Mouse (Mus musculus) MEL (cell line): Measurements from ENCODE around the gene Olfr1513. TPM values are rescaled to one million over a fixed set of nuclear protein-coding genes. Genes with fewer than 3 reads are reported as not detected.
A peak's percentile ranks its signal among the peaks of the same experiment; 100 is the strongest.
"Not testable (repeated sequence)": the region's sequence is repeated elsewhere in the genome, so short reads cannot be mapped to it uniquely, and the experiment has no call there.

Experiments used
- DNase-seq: peaks from one replicate; pipeline ENCODE4 v3.0.0; 2011; ENCODE audit warnings: low read depth, low spot score
- H3K27ac ChIP-seq: 2 replicates; pipeline ENCODE4 v1.5.1; 2012; ENCODE audit warnings: low read depth, mild to moderate bottlenecking, control low read depth, low read length, moderate library complexity; ENCODE audit not compliant: control insufficient read depth
- H3K27me3 ChIP-seq, 2 experiments: fragments of 150-350 bp in 1 of 2; sonication (generic) in 1 of 2; 2 replicates each; pipeline ENCODE4 v1.6.1; 2012; ENCODE audit warnings: low read length in 2 of 2, mild to moderate bottlenecking in 2 of 2, improper control_type of control experiment in 1 of 2, moderate library complexity in 1 of 2; ENCODE audit not compliant: insufficient read depth in 2 of 2, control insufficient read depth in 1 of 2
- H3K36me3 ChIP-seq, 2 experiments: 2 replicates each; pipeline ENCODE4 v1.6.1; 2012 to 2014; ENCODE audit warnings: low read length in 2 of 2, improper control_type of control experiment in 1 of 2, inconsistent platforms in 1 of 2, mild to moderate bottlenecking in 1 of 2; ENCODE audit not compliant: insufficient read depth in 2 of 2, control insufficient read depth in 1 of 2
- H3K4me1 ChIP-seq, 2 experiments: fragments of 150-350 bp in 1 of 2; sonication (generic) in 1 of 2; 2 replicates each; pipeline ENCODE4 v1.6.1; 2012; ENCODE audit warnings: low read length in 2 of 2, improper control_type of control experiment in 1 of 2, mild to moderate bottlenecking in 1 of 2; ENCODE audit not compliant: insufficient read depth in 2 of 2, control insufficient read depth in 1 of 2
- H3K4me3 ChIP-seq, 2 experiments: fragments of 150-350 bp in 1 of 2; sonication (generic) in 1 of 2; 2 replicates each; pipeline ENCODE4 v1.5.1; 2012; ENCODE audit warnings: low read depth in 2 of 2, low read length in 2 of 2, mild to moderate bottlenecking in 2 of 2, moderate library complexity in 2 of 2, control low read depth in 1 of 2, improper control_type of control experiment in 1 of 2; ENCODE audit not compliant: control insufficient read depth in 1 of 2, insufficient read depth in 1 of 2
- H3K79me2 ChIP-seq: 2 replicates; pipeline ENCODE4 v1.6.1; 2012; ENCODE audit warnings: mild to moderate bottlenecking, low read length, moderate library complexity; ENCODE audit not compliant: control insufficient read depth, poor library complexity, insufficient read depth
- H3K9ac ChIP-seq: 2 replicates; pipeline ENCODE4 v1.6.1; 2012; ENCODE audit warnings: low read depth, mild to moderate bottlenecking, control low read depth, low read length, moderate library complexity; ENCODE audit not compliant: control insufficient read depth, poor library complexity, severe bottlenecking
- H3K9me3 ChIP-seq: fragments of 150-350 bp; sonication (generic); replicated peaks from 2 replicates; pipeline ENCODE4 v1.6.1; 2012; ENCODE audit warnings: mild to moderate bottlenecking, low read length, improper control_type of control experiment, moderate library complexity; ENCODE audit not compliant: insufficient read depth
- CHD1 ChIP-seq: IDR thresholded peaks from 2 replicates; pipeline ENCODE4 v1.6.1; 2012; ENCODE audit warnings: low read depth, mild to moderate bottlenecking, inconsistent platforms, low read length, improper control_type of control experiment
- CTCF ChIP-seq, 3 experiments: IDR thresholded peaks in 2 of 3; conservative IDR thresholded peaks in 1 of 3; 2 replicates each; pipeline ENCODE4 v1.5.1; 2011 to 2012; ENCODE audit warnings: low read length in 3 of 3, low read depth in 2 of 3, mild to moderate bottlenecking in 2 of 3, improper control_type of control experiment in 1 of 3, inconsistent platforms in 1 of 3, mixed read lengths in 1 of 3, moderate library complexity in 1 of 3; ENCODE audit not compliant: control insufficient read depth in 1 of 3, insufficient read depth in 1 of 3, poor library complexity in 1 of 3, severe bottlenecking in 1 of 3
- ELF1 ChIP-seq: IDR thresholded peaks from 2 replicates; pipeline ENCODE4 v1.6.1; 2014; ENCODE audit warnings: low read depth, mild to moderate bottlenecking, inconsistent platforms, low read length, improper control_type of control experiment, moderate library complexity
- EP300 ChIP-seq, 2 experiments: IDR thresholded peaks; 2 replicates each; pipeline ENCODE4 v1.6.1; 2011; ENCODE audit warnings: improper control_type of control experiment in 2 of 2, low read length in 2 of 2, low read depth in 1 of 2, mild to moderate bottlenecking in 1 of 2
- ETS1 ChIP-seq: IDR thresholded peaks from 2 replicates; pipeline ENCODE4 v1.6.1; 2012; ENCODE audit warnings: low read depth, mild to moderate bottlenecking, inconsistent platforms, low read length, improper control_type of control experiment, moderate library complexity
- GATA1 ChIP-seq: IDR thresholded peaks from 2 replicates; pipeline ENCODE4 v1.6.1; 2011; ENCODE audit warnings: low read depth, low read length, improper control_type of control experiment
- HCFC1 ChIP-seq: IDR thresholded peaks from 2 replicates; pipeline ENCODE4 v1.6.1; 2012; ENCODE audit warnings: low read depth, mild to moderate bottlenecking, inconsistent platforms, low read length, improper control_type of control experiment, moderate library complexity
- JUND ChIP-seq: IDR thresholded peaks from 2 replicates; pipeline ENCODE4 v1.6.1; 2011; ENCODE audit warnings: low read depth, mild to moderate bottlenecking, improper control_type of control experiment, low read length
- KAT2A ChIP-seq: conservative IDR thresholded peaks from 2 replicates; pipeline ENCODE4 v1.6.1; 2012; ENCODE audit warnings: low read depth, low read length, improper control_type of control experiment, inconsistent platforms
- MAFK ChIP-seq: IDR thresholded peaks from 2 replicates; pipeline ENCODE4 v1.6.1; 2011; ENCODE audit warnings: low read depth, mild to moderate bottlenecking, low read length, improper control_type of control experiment, borderline replicate concordance
- MAX ChIP-seq: IDR thresholded peaks from 2 replicates; pipeline ENCODE4 v1.6.1; 2011; ENCODE audit warnings: low read length, improper control_type of control experiment
- MAZ ChIP-seq: IDR thresholded peaks from 2 replicates; pipeline ENCODE4 v1.6.1; 2012; ENCODE audit warnings: low read depth, mild to moderate bottlenecking, inconsistent platforms, low read length, improper control_type of control experiment
- MEF2A ChIP-seq: IDR thresholded peaks from 2 replicates; pipeline ENCODE4 v1.6.1; 2014; ENCODE audit warnings: low read depth, mild to moderate bottlenecking, inconsistent platforms, low read length, improper control_type of control experiment; ENCODE audit not compliant: poor library complexity, insufficient replicate concordance, severe bottlenecking; ENCODE audit errors: extremely low read depth
- MYB ChIP-seq: IDR thresholded peaks from 2 replicates; pipeline ENCODE4 v1.6.1; 2011; ENCODE audit warnings: mild to moderate bottlenecking, low read depth, low read length, improper control_type of control experiment
- MYC ChIP-seq: IDR thresholded peaks from 2 replicates; pipeline ENCODE4 v1.6.1; 2011; ENCODE audit warnings: low read depth, mild to moderate bottlenecking, low read length, improper control_type of control experiment, moderate library complexity
- POLR2A ChIP-seq, 2 experiments: IDR thresholded peaks; 2 replicates each; pipeline ENCODE4 v1.6.1; 2011 to 2012; ENCODE audit warnings: low read length in 2 of 2, mild to moderate bottlenecking in 2 of 2, control low read depth in 1 of 2, improper control_type of control experiment in 1 of 2, low read depth in 1 of 2, moderate library complexity in 1 of 2; ENCODE audit not compliant: control insufficient read depth in 1 of 2, insufficient read depth in 1 of 2, poor library complexity in 1 of 2
- RAD21 ChIP-seq: IDR thresholded peaks from 2 replicates; pipeline ENCODE4 v1.6.1; 2011; ENCODE audit warnings: mild to moderate bottlenecking, low read depth, low read length, improper control_type of control experiment
- RCOR1 ChIP-seq: IDR thresholded peaks from 2 replicates; pipeline ENCODE4 v1.6.1; 2012; ENCODE audit warnings: low read depth, mild to moderate bottlenecking, inconsistent platforms, low read length, improper control_type of control experiment
- SMC3 ChIP-seq: IDR thresholded peaks from 2 replicates; pipeline ENCODE4 v1.6.1; 2011; ENCODE audit warnings: low read depth, low read length, improper control_type of control experiment
- TBP ChIP-seq: IDR thresholded peaks from 2 replicates; pipeline ENCODE4 v1.8.0; 2011; ENCODE audit warnings: low read depth, low read length, improper control_type of control experiment
- UBTF ChIP-seq: IDR thresholded peaks from 2 replicates; pipeline ENCODE4 v1.6.1; 2012; ENCODE audit warnings: low read depth, mild to moderate bottlenecking, inconsistent platforms, low read length, improper control_type of control experiment, moderate library complexity, borderline replicate concordance; ENCODE audit not compliant: insufficient read depth
- USF2 ChIP-seq, 2 experiments: IDR thresholded peaks; 2 replicates each; pipeline ENCODE4 v1.6.1; 2011 to 2012; ENCODE audit warnings: improper control_type of control experiment in 2 of 2, low read length in 2 of 2, borderline replicate concordance in 1 of 2, inconsistent platforms in 1 of 2, low read depth in 1 of 2, mild to moderate bottlenecking in 1 of 2; ENCODE audit not compliant: insufficient read depth in 1 of 2
- ZMIZ1 ChIP-seq: IDR thresholded peaks from 2 replicates; pipeline ENCODE4 v1.6.1; 2012; ENCODE audit warnings: low read depth, mild to moderate bottlenecking, inconsistent platforms, low read length, improper control_type of control experiment, moderate library complexity
- polyA plus RNA-seq, 2 experiments: library from polyadenylated mRNA; stranded (reverse) in 1 of 2; unstranded in 1 of 2; fragments of >175 nt in 1 of 2; fragments of >200 nt in 1 of 2; gene quantifications; 2 replicates each; pipeline versions ENCODE4 v1.2.1 to v1.2.4; 2012; ENCODE audit warnings: low replicate concordance in 2 of 2, low read depth in 1 of 2; ENCODE audit not compliant: insufficient read length in 2 of 2, insufficient read depth in 1 of 2, missing spikeins in 1 of 2
- total RNA-seq: library from RNA; depleted of rRNA; stranded (reverse); fragments of 300-350 nt; gene quantifications from 2 replicates; pipeline ENCODE4 v1.2.3, GENCODE M21; 2012

The Olfr1513 gene
- total and polyA plus RNA-seq, 3 experiments: 0.08 TPM; not detected in 2

GRCm38 (mm10) chr14:52310906-52311305, 45.3 kb downstream of the Olfr1513 start:
- Histone ChIP-seq H3K9me3 (no peaks in the 10 kb centered on the region), H3K4me3 (no peak overlapping the region), H3K27me3 (peaks cover 2% of the 10 kb centered on the region in 2 experiments; a peak in 1 of 4 replicates), H3K79me2 (no peaks in the 10 kb centered on the region), H3K9ac (no peak overlapping the region), H3K36me3 (peaks cover 0 to 12% of the 10 kb centered on the region in 2 experiments; a peak in 2 of 4 replicates), H3K4me1 (peaks cover 6 to 8% of the 10 kb centered on the region in 2 experiments), H3K27ac (no peak overlapping the region)
- no peak for DNase-seq
- TF ChIP-seq MYC (no peak), MYB (no peak), MEF2A (no peak), KAT2A (no peak), HCFC1 (no peak), CHD1 (no peak), ELF1 (no peak), RCOR1 (no peak), GATA1 (no peak)

DNA sequence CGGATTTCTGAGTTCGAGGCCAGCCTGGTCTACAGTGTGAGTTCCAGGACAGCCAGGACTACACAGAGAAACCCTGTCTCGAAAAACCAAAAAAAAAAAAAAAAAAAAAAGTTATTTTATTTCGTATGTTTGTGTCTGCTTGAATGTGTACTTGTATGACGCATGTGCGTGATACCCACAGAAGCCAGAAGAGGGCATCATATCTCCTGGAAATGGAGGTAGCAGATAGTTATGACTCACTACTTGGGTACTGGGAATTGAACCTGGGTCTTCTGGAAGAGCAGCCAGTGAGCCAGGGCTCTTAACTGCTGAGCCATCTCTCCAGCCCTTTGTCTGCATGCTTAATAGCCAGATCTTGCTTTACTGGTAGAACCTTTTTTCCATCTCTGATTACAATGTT, 45.9 kb downstream of the Olfr1513 start:
- not testable (repeated sequence) for H3K4me3 ChIP-seq, H3K27me3 ChIP-seq, H3K27ac ChIP-seq, H3K9ac ChIP-seq, H3K9me3 ChIP-seq, H3K79me2 ChIP-seq
- peak; percentile 66 for DNase-seq
- Histone ChIP-seq H3K36me3 (peaks cover 0 to 13% of the 10 kb centered on the region in 2 experiments; a peak in 2 of 4 replicates), H3K4me1 (peaks cover 6 to 11% of the 10 kb centered on the region in 2 experiments)
- TF ChIP-seq CTCF (IDR thresholded peaks at IDR 0.05 in 2 of 3, conservative IDR thresholded peaks at IDR 0.05 in 1 of 3; ENCODE audit: control insufficient read depth in 1 of 3, insufficient read depth in 1 of 3, low read depth in 2 of 3, low read length in 3 of 3, poor library complexity in 1 of 3, severe bottlenecking in 1 of 3) (peak; percentile 23 to 40 (median 26); a peak in 5 of 6 replicates), SMC3 (peak; percentile 37), TBP (peak; percentile 73), RAD21 (peak; percentile 26)

- H3K9ac ChIP-seq: peak overlapping the region; percentile 41
- DNase-seq: peak; percentile 80
- H3K27ac ChIP-seq: peak overlapping the region; percentile 94
- TF ChIP-seq UBTF (no peak), SMC3 (no peak), USF2 (IDR thresholded peaks at IDR 0.05; ENCODE audit: borderline replicate concordance in 1 of 2, insufficient read depth in 1 of 2, low read depth in 1 of 2, low read length in 2 of 2) (no peak), ZMIZ1 (0 out of 2 replicates have a peak, but pooled peaks have one; percentile 33), MAX (no peak), CHD1 (no peak), JUND (no peak), MAFK (peak; percentile 76), CTCF (IDR thresholded peaks at IDR 0.05 in 2 of 3, conservative IDR thresholded peaks at IDR 0.05 in 1 of 3; ENCODE audit: control insufficient read depth in 1 of 3, insufficient read depth in 1 of 3, low read depth in 2 of 3, low read length in 3 of 3, poor library complexity in 1 of 3, severe bottlenecking in 1 of 3) (no peak), TBP (peak; percentile 56; the same call in 1 of the 2 replicates), MYC (no peak), MEF2A (no peak), EP300 (IDR thresholded peaks at IDR 0.05; ENCODE audit: low read depth in 1 of 2, low read length in 2 of 2) (peak; percentile 92 to 95), POLR2A (IDR thresholded peaks at IDR 0.05; ENCODE audit: control insufficient read depth in 1 of 2, insufficient read depth in 1 of 2, low read depth in 1 of 2, low read length in 2 of 2, poor library complexity in 1 of 2) (peak in 1 of 2 experiments; percentile 52; a peak in 2 of 4 replicates), MAZ (no peak), ELF1 (no peak), KAT2A (peak; percentile 15; the same call in 1 of the 2 replicates), RCOR1 (peak; percentile 83), ETS1 (peak; percentile 88)
Measured at GRCm38 (mm10) chr14:52306100-52306499, 50.1 kb downstream of the Olfr1513 start.

More at GRCm38 (mm10) chr14:52306100-52306499, 50.1 kb downstream of the Olfr1513 start:
- no peaks in the 10 kb centered on the region for H3K9me3 ChIP-seq
- no peaks in the 10 kb centered on the region for H3K27me3 ChIP-seq
- peaks cover 0 to 24% of the 10 kb centered on the region in 2 experiments; a peak in 3 of 4 replicates for H3K36me3 ChIP-seq
- H3K79me2 ChIP-seq: peaks cover 14% of the 10 kb centered on the region
- H3K4me3 ChIP-seq: peak overlapping the region; percentile 7 to 95; a peak in 3 of 4 replicates
- H3K4me1 ChIP-seq: peaks cover 9 to 13% of the 10 kb centered on the region in 2 experiments
